Mouse (Mus musculus): ENCODE data around the gene Purb. TPM values are rescaled to one million over a fixed set of nuclear protein-coding genes. Genes with fewer than 3 reads are reported as not detected.

Gene Purb
- 10 to 100 TPM; 18.9 to 21.2 TPM for polyA plus RNA-seq (2017; shearing (Covaris generic))

GRCm38 (mm10) chr11:6475867-6476484 lies at the start of gene Purb:
Gene Purb, minus strand, starts transcription at chr11:6475917.

GRCm38 (mm10) chr11:6520507-6521173 lies 44.9 kb upstream of the Purb start, which contains the start of gene Myo1g:
Gene Myo1g, minus strand, starts transcription at chr11:6520965.

DNA sequence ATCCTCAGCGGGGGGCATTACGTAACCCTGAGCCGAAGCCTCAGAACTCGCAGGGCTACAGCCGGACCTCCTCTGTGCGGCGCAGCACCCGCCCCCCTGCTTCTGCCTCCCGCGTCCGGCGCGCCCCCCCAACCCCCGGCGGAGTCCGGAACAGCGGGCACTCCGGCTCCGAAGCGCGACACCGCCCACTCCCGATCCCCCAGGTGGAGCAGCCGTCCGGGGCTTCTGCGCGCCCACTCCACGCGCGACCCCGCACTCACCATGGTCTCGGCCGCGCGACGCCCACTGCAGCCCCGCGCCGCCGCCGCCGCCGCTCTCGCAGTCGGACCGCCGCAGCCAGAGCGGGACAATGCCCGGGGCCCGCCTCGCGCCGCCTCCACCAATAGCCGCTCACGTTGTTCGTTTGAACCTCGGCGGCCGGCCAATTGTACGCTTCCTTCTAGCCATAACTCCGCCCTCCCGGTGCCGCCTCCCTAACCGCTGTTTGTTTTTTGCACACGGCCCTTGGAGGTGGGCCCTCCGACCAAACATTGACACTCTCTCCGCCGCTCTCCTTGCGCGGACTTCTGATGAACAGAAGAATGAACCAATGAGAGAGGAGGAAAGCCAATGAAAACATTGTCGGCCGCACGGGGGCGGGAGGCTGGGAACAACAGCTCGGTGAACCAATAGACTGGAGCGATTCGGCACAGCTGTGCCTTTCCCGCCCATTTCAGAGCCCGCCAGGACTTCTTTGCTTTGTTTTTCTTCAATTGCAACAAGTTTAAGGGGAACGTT lies 31.5 kb downstream of the Purb start, which contains the start of gene H2afv:
TSS of gene H2afv (minus strand) at position 367 of the 777 bp plus-strand sequence.

Other genes starting within 250 kb of the Purb start
- gene Npc1l1, start 245.8 kb downstream of the Purb start, polyA plus RNA-seq (2017; shearing (Covaris generic)), result under 1 TPM; 0.34 to 0.77 TPM
- 10 to 100 TPM; 65.5 to 90.0 TPM for gene Ddx56, start 208.1 kb downstream of the Purb start, polyA plus RNA-seq (2017; shearing (Covaris generic))
- gene Tmed4, start 201.0 kb downstream of the Purb start, polyA plus RNA-seq (2017; shearing (Covaris generic)), result 10 to 100 TPM; 68.2 to 70.8 TPM
- gene Ogdh, start 184.3 kb downstream of the Purb start, polyA plus RNA-seq (2017; shearing (Covaris generic)), result 100 to 1,000 TPM; 173 to 213 TPM
- 10 to 100 TPM; 81.4 to 93.6 TPM for gene Zmiz2, start 86.8 kb downstream of the Purb start, polyA plus RNA-seq (2017; shearing (Covaris generic))
- gene Ppia, start 60.5 kb downstream of the Purb start, polyA plus RNA-seq (2017; shearing (Covaris generic)), result 1,000 to 10,000 TPM; 3,718 to 4,214 TPM
- gene H2afv, start 31.5 kb downstream of the Purb start, polyA plus RNA-seq (2017; shearing (Covaris generic)), result 100 to 1,000 TPM; 147 to 216 TPM
- gene Myo1g, start 45.0 kb upstream of the Purb start, polyA plus RNA-seq (2017; shearing (Covaris generic)), result 100 to 1,000 TPM; 156 to 184 TPM
- gene Ccm2, start 71.0 kb upstream of the Purb start, polyA plus RNA-seq (2017; shearing (Covaris generic)), result 100 to 1,000 TPM; 313 to 331 TPM
- under 1 TPM; 0.30 to 0.67 TPM for gene Nacad, start 130.1 kb upstream of the Purb start, polyA plus RNA-seq (2017; shearing (Covaris generic))
- 10 to 100 TPM; 12.0 to 17.0 TPM for gene Tbrg4, start 150.2 kb upstream of the Purb start, polyA plus RNA-seq (2017; shearing (Covaris generic))
- gene Wap, start 162.7 kb upstream of the Purb start, polyA plus RNA-seq (2017; shearing (Covaris generic)), result 1 to 10 TPM in 1 of 2 experiments, not detected in 1; 1.1 TPM
- gene Ramp3, start 182.6 kb upstream of the Purb start, polyA plus RNA-seq (2017; shearing (Covaris generic)), result 10 to 100 TPM in 1 of 2 experiments, 1 to 10 TPM in 1; 4.5 to 17.1 TPM